Mouse (Mus musculus) brain, embryonic 14.5 days (tissue): ENCODE measurements at regions not wholly inside any gene's neighbourhood (a gene's known extent, or its start where the extent isn't known, plus 50 kb on each side); places are given as distances from the start of the nearest gene placed in this dataset.
"Not testable (repeated sequence)": the region's sequence is repeated elsewhere in the genome, so short reads cannot be mapped to it uniquely, and the experiment has no call there.

ENCODE experiments used
- DNase-seq: peaks from one replicate; pipeline ENCODE4 v3.0.0-alpha.2; 2011; ENCODE audit warnings: low read depth
- CTCF ChIP-seq: fragments of 200-500 bp; IDR thresholded peaks from 2 replicates; pipeline ENCODE4 v1.5.1; 2012; ENCODE audit warnings: inconsistent platforms, mild to moderate bottlenecking, moderate library complexity, borderline replicate concordance; ENCODE audit not compliant: insufficient read depth, insufficient read length; ENCODE audit errors: extremely low read depth
- POLR2A ChIP-seq: fragments of 200-500 bp; IDR thresholded peaks from 2 replicates; pipeline ENCODE4 v1.6.1; 2012; ENCODE audit warnings: mild to moderate bottlenecking, inconsistent platforms, borderline replicate concordance; ENCODE audit not compliant: poor library complexity, insufficient read depth, insufficient read length, severe bottlenecking; ENCODE audit errors: extremely low read depth

DNA sequence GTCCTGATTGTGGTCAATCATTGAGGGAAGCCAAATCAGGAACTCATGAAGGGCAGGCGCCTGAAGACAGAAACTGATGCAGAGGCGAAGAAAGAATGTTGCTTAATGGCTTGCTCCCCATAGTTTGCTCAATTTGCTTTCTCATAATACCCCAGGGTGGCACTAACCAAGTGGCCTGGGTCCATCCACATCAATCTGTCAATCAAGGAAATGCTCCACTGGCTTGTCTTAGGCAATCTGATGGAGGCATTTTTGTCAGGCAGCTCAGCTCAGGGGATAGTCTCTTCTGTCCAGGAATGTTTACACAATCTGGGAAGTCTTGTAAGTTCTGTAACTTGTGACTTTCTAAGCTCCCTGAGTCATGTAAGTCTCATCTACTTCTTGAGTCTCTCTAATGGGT is 50.0 kb upstream of the Klhl24 start:
- no peak for DNase-seq
- no peak for TF ChIP-seq CTCF

GRCm38 (mm10) chr16:20035166-20035565 is 52.3 kb upstream of the Klhl6 start:
- DNase-seq = not testable (repeated sequence)

DNA sequence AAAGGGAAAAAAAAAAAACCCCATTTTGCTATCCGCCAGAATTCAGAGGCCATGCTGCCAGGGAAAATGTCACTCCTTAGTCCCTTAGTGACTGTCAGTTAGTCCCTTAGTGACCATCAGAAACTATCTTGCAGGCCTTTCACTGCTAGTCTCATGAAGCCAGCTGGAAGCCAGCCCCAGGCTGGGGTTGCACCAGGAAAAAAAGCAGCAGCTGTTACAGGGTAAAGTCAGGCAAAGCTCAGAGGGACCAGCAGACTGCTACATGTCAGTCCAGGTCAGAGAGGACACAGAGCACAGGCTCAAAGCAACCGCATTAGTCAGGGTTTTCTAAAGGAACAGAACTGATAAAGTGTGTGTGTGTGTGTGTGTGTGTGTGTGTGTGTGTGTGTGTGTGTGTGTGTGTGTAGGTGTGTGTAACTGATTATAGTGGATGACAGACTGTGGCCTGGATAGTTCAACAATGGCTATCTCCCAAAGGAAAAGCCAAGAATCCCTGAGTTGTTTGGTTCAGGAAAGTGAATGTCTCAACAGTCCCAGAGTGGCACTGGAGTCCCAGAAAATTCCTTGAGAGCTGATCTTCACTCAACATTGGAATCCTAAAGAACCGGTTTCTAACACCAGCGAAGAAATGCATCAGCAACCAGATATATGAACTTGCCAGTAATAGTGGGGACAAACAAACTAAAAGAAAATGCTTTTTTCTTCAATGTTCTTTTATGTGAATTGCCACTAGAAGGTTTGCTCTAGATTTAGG is 49.7 kb upstream of the Klhl6 start:
- peak; percentile 1 for DNase-seq
- TF ChIP-seq POLR2A (no peak), CTCF (no peak)
